Mouse (Mus musculus) neural tube, embryonic 14.5 days (tissue): Measurements from ENCODE around the gene Ankrd2. TPM values are rescaled to one million over a fixed set of nuclear protein-coding genes. Genes with fewer than 3 reads are reported as not detected.

Source experiments
- ATAC-seq: fragments of 200-750 bp; cut with Nextera tagmentation; 2 replicates; pipeline ENCODE4 v1.8.0; 2017; ENCODE audit warnings: low read depth, mild to moderate bottlenecking, moderate TSS enrichment, moderate library complexity
- H3K27ac ChIP-seq: fragments of 300-500 bp; sonication (generic); 2 replicates; pipeline ENCODE4 v1.5.1; 2014; ENCODE audit warnings: low read depth, mild to moderate bottlenecking, control low read depth, low read length, moderate library complexity, mixed read lengths
- H3K27me3 ChIP-seq: fragments of 300-500 bp; sonication (generic); 2 replicates; pipeline ENCODE4 v1.6.1; 2014; ENCODE audit warnings: low read length; ENCODE audit not compliant: control insufficient read depth, insufficient read depth
- H3K36me3 ChIP-seq: fragments of 300-500 bp; sonication (generic); 2 replicates; pipeline ENCODE4 v1.6.1; 2014; ENCODE audit warnings: low read length, mixed read lengths; ENCODE audit not compliant: control insufficient read depth, insufficient read depth
- H3K4me1 ChIP-seq: fragments of 300-500 bp; sonication (generic); 2 replicates; pipeline ENCODE4 v1.6.1; 2014; ENCODE audit warnings: low read length; ENCODE audit not compliant: control insufficient read depth, insufficient read depth
- H3K4me2 ChIP-seq: fragments of 300-500 bp; sonication (generic); 2 replicates; pipeline ENCODE4 v1.6.1; 2014; ENCODE audit warnings: mild to moderate bottlenecking, low read depth, low read length, control low read depth
- H3K4me3 ChIP-seq: fragments of 300-500 bp; sonication (generic); 2 replicates; pipeline ENCODE4 v1.5.1; 2014; ENCODE audit warnings: low read depth, low read length, control low read depth, mixed read lengths
- H3K9ac ChIP-seq: fragments of 300-500 bp; sonication (generic); replicated peaks from 2 replicates; pipeline ENCODE4 v1.6.1; 2014; ENCODE audit warnings: low read depth, mild to moderate bottlenecking, control low read depth, low read length, mixed read lengths
- H3K9me3 ChIP-seq: fragments of 300-500 bp; sonication (generic); 2 replicates; pipeline ENCODE4 v1.6.1; 2016; ENCODE audit warnings: low read length; ENCODE audit not compliant: control insufficient read depth
- WGBS: fragments of 180-500 bp; shearing (Covaris S2); extraction: QIAGEN DNeasy Blood & Tissue Kit; methylation state at CpG from one replicate; pipeline ENCODE4 v1.1.7; 2014; 5-methylcytosine and 5-hydroxymethylcytosine counted together
- polyA plus RNA-seq: library from polyadenylated mRNA; unstranded; fragments of >200 nt; fragmentation: Nextera tagmentation; extraction: Ambion mirVana; gene quantifications from 2 replicates; pipeline ENCODE4 v1.2.1, GENCODE M21; 2014

Gene Ankrd2
- polyA plus RNA-seq, 1 experiment from 2014 or later: 0.80 TPM

DNA sequence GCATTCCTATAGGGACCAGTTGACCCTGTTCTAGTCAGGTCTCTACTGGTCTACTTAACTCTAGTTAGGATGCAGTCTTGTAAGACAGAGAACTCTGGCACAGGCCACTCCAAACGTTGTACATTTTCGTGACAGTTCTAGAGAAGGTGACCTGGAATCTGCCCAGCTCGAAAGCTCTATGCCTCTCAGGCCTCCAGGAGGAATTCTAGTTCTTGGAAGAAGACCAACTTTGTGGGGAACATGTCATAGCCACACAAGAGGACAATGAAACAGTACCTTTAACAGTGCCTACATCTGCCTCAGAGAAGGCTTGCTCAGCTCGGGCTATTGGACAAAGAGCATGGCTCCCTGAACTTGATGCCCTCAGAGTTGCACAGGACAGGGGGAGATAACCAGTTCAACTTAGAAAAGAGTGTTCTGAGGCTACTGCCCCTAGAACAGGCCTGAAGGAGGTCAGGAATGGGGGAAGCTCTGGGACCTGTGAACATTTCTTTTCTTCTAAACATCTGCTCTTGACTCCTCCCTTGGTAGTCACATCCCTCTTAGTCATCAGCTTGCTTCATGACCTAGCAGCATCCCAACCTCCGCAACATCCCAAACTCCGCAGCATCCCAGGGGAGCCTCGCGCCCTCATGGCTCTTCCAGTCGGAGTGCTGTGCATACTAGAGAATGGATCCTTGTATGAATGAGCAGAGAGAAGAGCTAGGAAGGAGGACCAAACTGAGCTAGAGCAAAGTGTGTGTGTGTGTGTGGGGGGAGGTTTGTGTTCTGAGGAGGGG is 36.8 kb upstream of the Ankrd2 start:
- Histone ChIP-seq H3K36me3 (no peaks in the 10 kb centered on the region), H3K4me3 (no peak overlapping the region), H3K4me2 (no peak overlapping the region), H3K9me3 (no peaks in the 10 kb centered on the region), H3K27ac (no peak overlapping the region), H3K4me1 (no peaks in the 10 kb centered on the region), H3K9ac (no peak overlapping the region), H3K27me3 (no peaks in the 10 kb centered on the region)
- no peak for ATAC-seq
- WGBS: 86% methylated on average over 9 of the region's 9 CpGs

DNA sequence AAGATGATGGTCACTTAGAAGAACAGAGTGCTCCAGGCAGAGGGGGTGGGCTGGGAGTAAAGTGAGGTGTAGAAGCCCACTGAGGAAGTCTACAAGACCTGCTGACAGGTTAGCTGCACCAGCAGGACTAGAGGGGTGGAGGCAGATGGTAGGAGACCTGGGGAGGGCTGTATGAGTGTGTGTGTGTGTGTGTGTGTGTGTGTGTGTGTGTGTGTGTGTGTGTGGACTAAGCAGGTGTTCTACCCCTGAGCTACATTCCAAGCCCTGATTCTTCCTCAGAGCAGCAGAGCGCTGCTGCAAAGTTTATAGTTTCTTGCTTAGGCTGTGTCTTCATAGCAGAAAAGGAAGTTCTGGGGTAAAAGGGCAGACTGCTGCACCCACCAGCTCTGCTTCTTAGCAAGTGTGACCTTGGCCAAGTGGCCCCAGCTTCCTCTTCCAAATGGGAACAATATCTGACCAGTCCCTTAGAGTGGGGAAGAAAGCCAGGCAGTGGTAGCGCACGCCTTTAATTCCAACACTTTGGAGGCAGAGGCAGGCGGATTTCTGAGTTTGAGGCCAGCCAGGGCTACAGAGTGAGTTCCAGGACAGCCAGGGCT is 36.0 kb upstream of the Ankrd2 start:
- WGBS: 89% methylated on average over 4 of the region's 4 CpGs
- no peak overlapping the region for H3K9ac ChIP-seq
- no peak for ATAC-seq
- H3K9me3 ChIP-seq: no peaks in the 10 kb centered on the region
- H3K36me3 ChIP-seq: no peaks in the 10 kb centered on the region
- no peak overlapping the region for H3K27ac ChIP-seq
- H3K4me2 ChIP-seq: no peak overlapping the region
- no peaks in the 10 kb centered on the region for H3K27me3 ChIP-seq
- H3K4me1 ChIP-seq: no peaks in the 10 kb centered on the region
- H3K4me3 ChIP-seq: no peak overlapping the region

GRCm38 (mm10) chr19:42000446-42000958 is 35.3 kb upstream of the Ankrd2 start:
- no peaks in the 10 kb centered on the region for H3K9me3 ChIP-seq
- H3K4me1 ChIP-seq: no peaks in the 10 kb centered on the region
- H3K9ac ChIP-seq: no peak overlapping the region
- no peak for ATAC-seq
- 67% methylated on average over 4 of the region's 4 CpGs for WGBS
- no peak overlapping the region for H3K4me3 ChIP-seq
- no peak overlapping the region for H3K27ac ChIP-seq
- no peaks in the 10 kb centered on the region for H3K36me3 ChIP-seq
- no peaks in the 10 kb centered on the region for H3K27me3 ChIP-seq
- H3K4me2 ChIP-seq: no peak overlapping the region

GRCm38 (mm10) chr19:42001253-42001980 is 34.4 kb upstream of the Ankrd2 start:
- no peak overlapping the region for H3K4me3 ChIP-seq
- WGBS: 91% methylated on average over 12 of the region's 12 CpGs
- no peak overlapping the region for H3K9ac ChIP-seq
- no peaks in the 10 kb centered on the region for H3K4me1 ChIP-seq
- H3K27me3 ChIP-seq: no peaks in the 10 kb centered on the region
- no peak for ATAC-seq
- no peak overlapping the region for H3K4me2 ChIP-seq
- no peaks in the 10 kb centered on the region for H3K9me3 ChIP-seq
- H3K27ac ChIP-seq: no peak overlapping the region
- H3K36me3 ChIP-seq: no peaks in the 10 kb centered on the region

- Histone ChIP-seq H3K4me2 (no peak overlapping the region), H3K4me3 (no peak overlapping the region), H3K27ac (no peak overlapping the region), H3K9ac (no peak overlapping the region), H3K9me3 (no peaks in the 10 kb centered on the region), H3K36me3 (no peaks in the 10 kb centered on the region), H3K27me3 (no peaks in the 10 kb centered on the region), H3K4me1 (no peaks in the 10 kb centered on the region)
- ATAC-seq: no peak
- 87% methylated on average over 6 of the region's 6 CpGs for WGBS
These were observed 31.5 kb upstream of the Ankrd2 start for GRCm38 (mm10) chr19:42004258-42004657.

DNA sequence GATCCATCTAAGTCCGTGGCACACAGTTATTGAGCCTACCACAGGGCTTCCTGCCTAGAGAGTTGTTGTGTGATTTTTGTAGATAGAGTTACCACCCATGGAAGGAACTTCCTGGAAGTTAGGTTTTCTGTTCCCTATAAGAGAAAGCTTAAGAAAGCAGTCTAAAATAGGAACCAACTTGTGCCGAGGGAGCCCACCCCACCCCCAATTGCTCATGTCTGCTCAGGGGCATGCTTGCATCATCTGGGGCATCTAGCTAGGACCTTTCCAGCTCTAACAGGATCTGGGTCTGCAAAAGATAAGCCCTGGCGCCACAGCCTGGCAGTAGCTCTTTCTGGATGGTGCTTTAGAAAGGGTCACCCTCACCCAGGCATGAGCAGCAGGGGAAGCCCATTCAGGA is 30.2 kb upstream of the Ankrd2 start:
- Histone ChIP-seq H3K36me3 (no peaks in the 10 kb centered on the region), H3K9ac (no peak overlapping the region), H3K27ac (no peak overlapping the region), H3K9me3 (no peaks in the 10 kb centered on the region), H3K4me2 (no peak overlapping the region), H3K4me3 (no peak overlapping the region), H3K27me3 (no peaks in the 10 kb centered on the region), H3K4me1 (no peaks in the 10 kb centered on the region)
- ATAC-seq: no peak
- 86% methylated on average over 3 of the region's 3 CpGs for WGBS

DNA sequence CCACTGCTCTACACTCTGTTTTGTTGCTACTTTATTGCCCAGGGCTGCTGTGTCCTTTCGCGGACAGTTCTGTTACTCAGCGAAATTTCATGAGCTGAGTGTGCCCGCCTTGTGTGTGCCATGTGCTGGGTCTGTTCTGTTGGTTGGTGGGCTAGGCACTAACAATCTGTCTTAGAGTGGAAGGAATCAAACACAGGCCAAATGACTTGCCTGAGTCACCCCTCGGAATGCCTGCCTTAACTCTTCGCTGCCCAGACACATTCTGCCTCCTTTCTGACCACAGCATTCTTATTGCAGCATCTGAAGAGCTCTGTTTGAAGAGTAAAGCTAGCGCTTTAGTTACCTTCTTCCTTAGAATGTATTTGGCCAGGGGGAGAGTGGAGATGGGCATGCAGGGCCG is 29.2 kb upstream of the Ankrd2 start:
- no peak overlapping the region for H3K9ac ChIP-seq
- H3K9me3 ChIP-seq: no peaks in the 10 kb centered on the region
- H3K36me3 ChIP-seq: no peaks in the 10 kb centered on the region
- ATAC-seq: no peak
- H3K27ac ChIP-seq: no peak overlapping the region
- no peaks in the 10 kb centered on the region for H3K4me1 ChIP-seq
- no peaks in the 10 kb centered on the region for H3K27me3 ChIP-seq
- 61% methylated on average over 8 of the region's 8 CpGs for WGBS
- H3K4me2 ChIP-seq: no peak overlapping the region
- no peak overlapping the region for H3K4me3 ChIP-seq

DNA sequence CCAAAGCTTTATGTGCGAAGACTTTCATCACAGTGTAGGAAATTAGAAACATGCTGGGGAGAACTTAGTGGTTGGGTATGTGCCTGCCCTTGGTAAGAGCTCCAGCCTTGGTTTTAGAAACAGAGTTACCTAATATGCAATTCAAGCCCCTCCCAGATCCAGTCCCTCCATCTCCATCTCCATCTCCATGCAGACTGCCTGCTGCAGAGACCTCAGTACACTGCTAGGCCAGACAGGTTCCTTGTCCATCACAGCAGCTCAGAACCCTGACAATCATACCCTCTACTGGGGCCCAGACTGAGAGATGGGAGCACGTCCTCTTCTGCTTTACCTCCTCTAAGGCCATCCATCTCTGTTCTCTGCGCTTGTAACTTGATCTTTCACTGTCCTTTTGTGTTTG is 27.2 kb upstream of the Ankrd2 start:
- no peak overlapping the region for H3K27ac ChIP-seq
- no peaks in the 10 kb centered on the region for H3K9me3 ChIP-seq
- no peaks in the 10 kb centered on the region for H3K4me1 ChIP-seq
- ATAC-seq: no peak
- WGBS: 56% methylated on average over 3 of the region's 3 CpGs
- H3K4me3 ChIP-seq: no peak overlapping the region
- no peak overlapping the region for H3K9ac ChIP-seq
- H3K27me3 ChIP-seq: no peaks in the 10 kb centered on the region
- no peak overlapping the region for H3K4me2 ChIP-seq
- H3K36me3 ChIP-seq: no peaks in the 10 kb centered on the region

- no peak overlapping the region for H3K4me2 ChIP-seq
- H3K27me3 ChIP-seq: no peaks in the 10 kb centered on the region
- no peak for ATAC-seq
- H3K36me3 ChIP-seq: no peaks in the 10 kb centered on the region
- H3K4me3 ChIP-seq: no peak overlapping the region
- H3K9me3 ChIP-seq: no peaks in the 10 kb centered on the region
- no peak overlapping the region for H3K9ac ChIP-seq
- no peak overlapping the region for H3K27ac ChIP-seq
- 58% methylated on average over 7 of the region's 7 CpGs for WGBS
- H3K4me1 ChIP-seq: no peaks in the 10 kb centered on the region
These were observed 26.7 kb upstream of the Ankrd2 start for GRCm38 (mm10) chr19:42009067-42009466.
